9 mouse cellular contexts compared by ENCODE assay signal in the genomic region with DNA sequence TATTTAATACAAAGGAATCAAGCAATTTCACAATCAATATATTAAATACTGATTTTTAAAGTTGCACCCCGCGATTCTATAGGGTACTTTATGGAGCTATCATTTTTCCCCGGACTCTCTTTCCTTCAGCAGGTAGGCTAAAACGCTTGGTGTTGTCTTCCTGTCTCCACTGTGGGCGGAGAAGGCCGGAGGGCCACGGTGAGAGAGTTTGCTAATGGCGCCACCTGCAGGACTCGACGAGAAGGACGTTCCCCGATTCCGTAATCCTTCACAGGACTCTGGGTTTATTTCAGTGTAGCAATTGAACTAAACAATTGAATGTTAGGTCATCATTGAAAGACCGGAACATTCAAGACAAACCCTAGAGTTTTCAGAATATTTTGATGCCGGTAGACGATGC. TPM values are rescaled to one million over a fixed set of nuclear protein-coding genes. Genes with fewer than 3 reads are reported as not detected.
A peak's percentile ranks its signal among the peaks of the same experiment; 100 is the strongest.
DNase-seq lines count a peak whose midpoint lies in the region; ATAC-seq and TF ChIP-seq lines count a peak whose summit lies in the region.
"Had no signal": no experiment of that assay in that cellular context is flagged by ENCODE, and none has a peak within 500 bp of the region (broad histone marks: within the 10 kb centered on the region; RNA-seq: fewer than 3 reads in every experiment).

No protein-coding gene starts in this region.

- peak; percentile 95 for TF ChIP-seq CTCF in kidney, adult 2 months (conservative IDR thresholded peaks at IDR 0.05; ENCODE audit: insufficient read depth, insufficient read length, low read depth, low read length)
- TF ChIP-seq CTCF in brain, embryonic 14.5 days (IDR thresholded peaks at IDR 0.05; ENCODE audit: borderline replicate concordance, extremely low read depth, insufficient read depth, insufficient read length) = peak; percentile 95
- peak; percentile 87 for TF ChIP-seq CTCF in forebrain, postnatal 0 days (IDR thresholded peaks at IDR 0.05; ENCODE audit: low read depth)
- peak; percentile 89 for TF ChIP-seq CTCF in midbrain, postnatal 0 days (IDR thresholded peaks at IDR 0.05)
- TF ChIP-seq CTCF in testis, adult 2 months (IDR thresholded peaks at IDR 0.05; ENCODE audit: control insufficient read depth, insufficient read depth, insufficient replicate concordance, low read depth, low read length) = peak; percentile 88; the same call in 1 of the 2 replicates

- no peak overlapping the region for H3K4me3 ChIP-seq in kidney, adult 2 months (ENCODE audit: insufficient read depth, low read depth, low read length)
- no peak overlapping the region for H3K4me3 ChIP-seq in kidney, embryonic 16.5 days (ENCODE audit: low read length)
- no peak overlapping the region for H3K4me3 ChIP-seq in forebrain, postnatal 0 days (ENCODE audit: low read depth, low read length)
- no peak overlapping the region for H3K4me3 ChIP-seq in hindbrain, embryonic 14.5 days (replicated peaks; ENCODE audit: low read length)
- no peak overlapping the region for H3K4me3 ChIP-seq in limb, embryonic 10.5 days
- H3K4me3 ChIP-seq in midbrain, postnatal 0 days (ENCODE audit: low read depth, low read length) = no peak overlapping the region
- H3K4me3 ChIP-seq in testis, adult 2 months (ENCODE audit: control insufficient read depth, low read depth, low read length) = no peak overlapping the region
- H3K4me3 ChIP-seq: liver, embryonic 15.5 days had no signal

- 3% methylated on average over 16 of the region's 16 CpGs for WGBS in kidney, adult 2 months
- 3% methylated on average over 16 of the region's 16 CpGs for WGBS in kidney, embryonic 16.5 days
- 2% methylated on average over 16 of the region's 16 CpGs for WGBS in forebrain, postnatal 0 days
- 2% methylated on average over 16 of the region's 16 CpGs for WGBS in hindbrain, embryonic 14.5 days
- 3% methylated on average over 16 of the region's 16 CpGs for WGBS in limb, embryonic 10.5 days
- WGBS in midbrain, postnatal 0 days = 1% methylated on average over 16 of the region's 16 CpGs

- H3K36me3 ChIP-seq in kidney, adult 2 months (ENCODE audit: control insufficient read depth, insufficient read depth, low read length) = no peaks in the 10 kb centered on the region
- no peaks in the 10 kb centered on the region for H3K36me3 ChIP-seq in kidney, embryonic 16.5 days (ENCODE audit: insufficient read depth, low read length)
- H3K36me3 ChIP-seq in forebrain, postnatal 0 days (ENCODE audit: insufficient read depth) = no peaks in the 10 kb centered on the region
- no peaks in the 10 kb centered on the region for H3K36me3 ChIP-seq in hindbrain, embryonic 14.5 days (replicated peaks; ENCODE audit: control insufficient read depth, insufficient read depth)
- no peaks in the 10 kb centered on the region for H3K36me3 ChIP-seq in limb, embryonic 10.5 days
- no peaks in the 10 kb centered on the region for H3K36me3 ChIP-seq in midbrain, postnatal 0 days (ENCODE audit: insufficient read depth, low read length)
- H3K36me3 ChIP-seq in testis, adult 2 months (ENCODE audit: control insufficient read depth, insufficient read depth, low read length) = no peaks in the 10 kb centered on the region
- H3K36me3 ChIP-seq: liver, embryonic 15.5 days had no signal

- no peak overlapping the region for H3K9ac ChIP-seq in kidney, embryonic 16.5 days (replicated peaks; ENCODE audit: low read length)
- no peak overlapping the region for H3K9ac ChIP-seq in forebrain, postnatal 0 days
- peak overlapping the region; percentile 17; the same call in 1 of the 2 replicates for H3K9ac ChIP-seq in hindbrain, embryonic 14.5 days
- H3K9ac ChIP-seq in midbrain, postnatal 0 days (replicated peaks; ENCODE audit: low read length, poor library complexity, severe bottlenecking) = no peak overlapping the region
- H3K9ac ChIP-seq: liver, embryonic 15.5 days had no signal

- TF ChIP-seq POLR2A in kidney, adult 2 months (IDR thresholded peaks at IDR 0.05; ENCODE audit: low read depth, low read length) = no peak
- TF ChIP-seq POLR2A in brain, embryonic 14.5 days (IDR thresholded peaks at IDR 0.05; ENCODE audit: borderline replicate concordance, extremely low read depth, insufficient read depth, insufficient read length, poor library complexity, severe bottlenecking) = no peak
- TF ChIP-seq POLR2A in testis, adult 2 months (IDR thresholded peaks at IDR 0.05; ENCODE audit: control insufficient read depth, low read depth, low read length) = no peak

- no peak overlapping the region for H3K27ac ChIP-seq in kidney, adult 2 months (ENCODE audit: insufficient read depth, low read depth, low read length)
- no peak overlapping the region for H3K27ac ChIP-seq in kidney, embryonic 16.5 days (ENCODE audit: low read length)
- no peak overlapping the region for H3K27ac ChIP-seq in forebrain, postnatal 0 days (ENCODE audit: low read depth, low read length)
- H3K27ac ChIP-seq in hindbrain, embryonic 14.5 days = no peak overlapping the region
- H3K27ac ChIP-seq in limb, embryonic 10.5 days = no peak overlapping the region
- H3K27ac ChIP-seq in midbrain, postnatal 0 days (ENCODE audit: low read depth, low read length) = no peak overlapping the region
- H3K27ac ChIP-seq in testis, adult 2 months (ENCODE audit: control insufficient read depth, insufficient read depth, low read depth, low read length) = no peak overlapping the region
- H3K27ac ChIP-seq: liver, embryonic 15.5 days had no signal

- DNase-seq in kidney, adult 2 months = peak; percentile 82
- peak; percentile 86 for DNase-seq in brain, embryonic 14.5 days (ENCODE audit: low read depth)
- DNase-seq in forebrain, postnatal 0 days = peak; percentile 86
- peak; percentile 90 for DNase-seq in hindbrain, embryonic 14.5 days (ENCODE audit: low spot score)
- DNase-seq in limb, embryonic 10.5 days (ENCODE audit: low spot score) = peak; percentile 88
- peak; percentile 78 for DNase-seq in midbrain, postnatal 0 days (ENCODE audit: low spot score)

- no peak overlapping the region for H3K4me2 ChIP-seq in kidney, embryonic 16.5 days (replicated peaks; ENCODE audit: low read depth, low read length)
- no peak overlapping the region for H3K4me2 ChIP-seq in forebrain, postnatal 0 days (ENCODE audit: low read depth)
- peak overlapping the region; percentile 67 for H3K4me2 ChIP-seq in hindbrain, embryonic 14.5 days (replicated peaks)
- no peak overlapping the region for H3K4me2 ChIP-seq in midbrain, postnatal 0 days (ENCODE audit: low read depth, low read length, poor library complexity, severe bottlenecking)
- H3K4me2 ChIP-seq: liver, embryonic 15.5 days had no signal

- 0 out of 2 replicates have a peak, but pooled peaks cover 3% of the 10 kb centered on the region for H3K9me3 ChIP-seq in kidney, embryonic 16.5 days (ENCODE audit: low read length)
- H3K9me3 ChIP-seq in forebrain, postnatal 0 days (ENCODE audit: low read length) = no peaks in the 10 kb centered on the region
- no peaks in the 10 kb centered on the region for H3K9me3 ChIP-seq in hindbrain, embryonic 14.5 days (ENCODE audit: control insufficient read depth, low read length)
- no peaks in the 10 kb centered on the region for H3K9me3 ChIP-seq in limb, embryonic 10.5 days (replicated peaks)
- H3K9me3 ChIP-seq in midbrain, postnatal 0 days (ENCODE audit: low read length) = no peaks in the 10 kb centered on the region
- H3K9me3 ChIP-seq: liver, embryonic 15.5 days had no signal

- peaks cover 11% of the 10 kb centered on the region for H3K27me3 ChIP-seq in kidney, adult 2 months (replicated peaks; ENCODE audit: control insufficient read depth, insufficient read depth, low read length)
- peaks cover 81% of the 10 kb centered on the region for H3K27me3 ChIP-seq in kidney, embryonic 16.5 days (ENCODE audit: insufficient read depth, low read length)
- H3K27me3 ChIP-seq in forebrain, postnatal 0 days (ENCODE audit: insufficient read depth, low read length) = peaks cover 80% of the 10 kb centered on the region
- peaks cover 50% of the 10 kb centered on the region for H3K27me3 ChIP-seq in hindbrain, embryonic 14.5 days (ENCODE audit: control insufficient read depth, insufficient read depth, low read length)
- H3K27me3 ChIP-seq in limb, embryonic 10.5 days (ENCODE audit: low read depth, poor library complexity, severe bottlenecking) = peaks cover 94% of the 10 kb centered on the region
- H3K27me3 ChIP-seq in midbrain, postnatal 0 days (ENCODE audit: insufficient read depth, low read length) = peaks cover 50% of the 10 kb centered on the region
- H3K27me3 ChIP-seq in testis, adult 2 months (ENCODE audit: control insufficient read depth, insufficient read depth, low read length) = no peaks in the 10 kb centered on the region

- H3K4me1 ChIP-seq in kidney, adult 2 months (ENCODE audit: control insufficient read depth, insufficient read depth, low read length) = no peaks in the 10 kb centered on the region
- peaks cover 10% of the 10 kb centered on the region; the same call in 1 of the 2 replicates for H3K4me1 ChIP-seq in kidney, embryonic 16.5 days (ENCODE audit: insufficient read depth, low read length)
- H3K4me1 ChIP-seq in forebrain, postnatal 0 days (ENCODE audit: insufficient read depth) = no peaks in the 10 kb centered on the region
- H3K4me1 ChIP-seq in hindbrain, embryonic 14.5 days (replicated peaks; ENCODE audit: control insufficient read depth, insufficient read depth, low read length) = peaks cover 16% of the 10 kb centered on the region
- H3K4me1 ChIP-seq in limb, embryonic 10.5 days = peaks cover 37% of the 10 kb centered on the region
- no peaks in the 10 kb centered on the region for H3K4me1 ChIP-seq in midbrain, postnatal 0 days (ENCODE audit: insufficient read depth, low read length)
- H3K4me1 ChIP-seq in testis, adult 2 months (ENCODE audit: control insufficient read depth, insufficient read depth, low read length) = no peaks in the 10 kb centered on the region; the same call in none of the 2 replicates

- no peak for ATAC-seq in kidney, embryonic 16.5 days (ENCODE audit: low FRiP score, low TSS enrichment)
- peak; percentile 70 for ATAC-seq in forebrain, postnatal 0 days
- ATAC-seq in hindbrain, embryonic 14.5 days (ENCODE audit: low FRiP score) = 0 out of 2 replicates have a peak, but pooled peaks have one; percentile 42
- 0 out of 2 replicates have a peak, but pooled peaks have one; percentile 48 for ATAC-seq in midbrain, postnatal 0 days (ENCODE audit: low FRiP score)

RNA-seq across cellular contexts. Expression of a gene that starts 12.2 kb away (rescaled TPM):
- polyA plus RNA-seq in kidney, adult 2 months (2012; rRNA removed) = not detected in 2 replicates
- polyA plus RNA-seq in kidney, embryonic 16.5 days (2015; fragmentation: Nextera tagmentation; extraction: Ambion mirVana) = 0.22 and 0.23 TPM in 2 replicates
- polyA plus RNA-seq in brain, embryonic 14.5 days (2012; rRNA removed) = 30.3 and 38.2 TPM in 2 replicates
- total RNA-seq in forebrain, postnatal 0 days (2014; rRNA removed) = 9.2 and 14.4 TPM in 2 replicates
- 9.1 and 21.2 TPM in 2 replicates for polyA plus RNA-seq in forebrain, postnatal 0 days (2015; fragmentation: Nextera tagmentation; extraction: Ambion mirVana)
- 40.6 and 41.6 TPM in 2 replicates for polyA plus RNA-seq in hindbrain, embryonic 14.5 days (2014; fragmentation: Nextera tagmentation; extraction: Ambion mirVana)
- 5.3 and 9.5 TPM in 2 replicates for polyA plus RNA-seq in limb, embryonic 10.5 days (2016; fragmentation: Nextera tagmentation; extraction: Ambion mirVana)
- 9.9 and 10.8 TPM in 2 replicates for total RNA-seq in midbrain, postnatal 0 days (2014; rRNA removed)
- 15.2 and 22.8 TPM in 2 replicates for polyA plus RNA-seq in midbrain, postnatal 0 days (2015; fragmentation: Nextera tagmentation; extraction: Ambion mirVana)
- polyA plus RNA-seq in testis, adult 2 months (2012; rRNA removed) = 0.05 TPM in 1 of 2 replicates, not detected in the other
